Mouse (Mus musculus): ENCODE data around the gene Mars.

Mars gene

DNA sequence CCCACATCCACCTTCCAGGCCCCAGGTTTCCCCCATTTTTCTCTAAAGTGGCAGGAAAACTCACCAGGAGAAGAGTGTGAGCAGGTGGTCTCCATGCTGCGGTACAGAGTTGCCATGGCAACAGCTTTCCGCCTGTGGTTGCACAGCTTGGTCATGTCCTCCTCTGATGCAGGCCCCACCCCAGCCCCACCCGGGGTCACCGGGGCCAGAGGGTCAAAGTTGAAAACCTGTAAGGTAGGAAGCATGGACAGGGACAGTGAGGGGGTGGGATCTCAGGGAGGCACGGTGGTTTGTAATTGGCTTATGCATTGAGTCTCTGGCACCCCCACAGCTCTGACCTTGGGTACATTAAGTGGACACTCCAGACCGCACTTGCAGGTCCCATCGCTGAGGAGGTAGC lies 24.9 kb downstream of the Mars start:
- DNase-seq = peak in 1 of 2 experiments; percentile 44

DNA sequence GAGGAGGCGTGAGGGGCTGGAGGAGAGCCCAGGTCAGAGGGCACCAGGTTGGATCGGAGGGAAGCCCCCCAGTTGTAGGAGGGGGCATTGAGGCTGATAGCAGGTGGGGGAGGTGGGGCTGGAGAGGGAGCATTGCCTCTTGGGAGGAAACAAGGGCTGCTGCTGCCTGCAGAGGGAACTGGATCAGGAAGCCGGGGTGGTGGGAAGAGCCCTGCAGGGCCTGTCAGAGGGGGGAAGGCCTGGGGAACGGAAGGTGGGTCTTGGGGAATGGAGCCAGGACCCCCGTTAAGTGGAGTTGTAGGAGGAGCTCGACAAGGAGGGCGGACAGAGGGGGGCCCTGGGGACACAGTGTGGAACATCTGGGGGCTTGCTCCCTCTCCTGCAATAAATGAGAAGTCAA lies 25.4 kb downstream of the Mars start:
- no peak for DNase-seq

- peak; percentile 23 to 39 for DNase-seq
Measured at GRCm38 (mm10) chr10:127285644-127286043, 25.9 kb downstream of the Mars start.

GRCm38 (mm10) chr10:127284724-127285500 lies 26.7 kb downstream of the Mars start:
- no peak for DNase-seq

DNA sequence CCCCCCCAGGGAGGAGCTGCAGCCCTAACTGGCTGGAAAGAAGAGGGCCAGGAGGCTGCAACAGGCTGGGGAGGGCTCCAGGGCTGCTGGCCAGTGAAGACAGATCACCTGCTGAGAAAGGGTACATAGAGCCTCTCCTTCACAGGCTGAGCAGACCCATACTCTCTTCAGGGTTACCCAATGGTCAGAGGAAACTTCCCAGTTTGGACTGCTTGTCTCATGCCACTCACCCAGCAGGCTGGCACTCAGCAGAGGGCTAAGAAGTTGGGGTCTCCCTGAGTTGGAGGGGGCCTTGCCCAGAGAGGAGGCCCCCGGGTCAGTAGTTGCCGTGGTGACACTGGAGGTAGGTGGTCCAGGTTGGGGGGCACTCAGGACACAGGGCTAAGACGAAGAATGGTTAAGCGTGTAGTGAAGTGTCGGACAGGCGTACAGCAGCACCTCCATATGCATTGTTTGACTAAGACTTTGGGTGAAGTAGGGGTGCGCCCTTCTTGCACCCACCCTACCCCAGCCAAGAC lies 27.4 kb downstream of the Mars start:
- DNase-seq = peak in 1 of 2 experiments; percentile 41

DNA sequence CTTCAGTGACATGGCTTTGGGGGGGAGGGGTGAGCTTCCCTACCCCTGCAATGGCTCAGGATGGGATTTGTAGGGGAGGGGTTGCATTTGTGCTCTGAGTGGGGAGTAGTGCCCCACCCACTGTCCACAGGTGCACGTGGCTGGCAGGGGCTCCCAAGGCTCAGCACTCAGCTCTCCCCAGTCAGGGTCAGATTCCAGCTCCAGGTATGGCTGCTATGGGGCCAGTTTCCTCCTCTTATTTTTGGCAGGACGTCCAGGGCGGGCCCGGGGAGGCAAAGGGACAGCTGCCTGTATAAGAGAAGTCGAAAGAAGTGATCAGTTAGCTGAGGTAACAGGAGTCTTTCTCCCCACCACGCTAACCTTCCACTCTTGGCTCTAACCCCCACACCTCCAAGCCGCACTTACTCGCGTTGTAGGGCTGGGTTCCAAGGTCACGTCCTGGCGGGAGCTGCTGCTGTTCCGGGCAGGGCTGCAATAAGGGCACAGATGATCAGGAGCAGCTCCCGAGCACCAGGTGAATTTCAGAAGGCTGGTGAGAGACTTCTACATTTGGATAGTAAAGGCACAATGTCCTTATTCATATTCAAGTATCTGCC lies 28.9 kb downstream of the Mars start:
- peak in 1 of 2 experiments; percentile 27 for DNase-seq

DNA sequence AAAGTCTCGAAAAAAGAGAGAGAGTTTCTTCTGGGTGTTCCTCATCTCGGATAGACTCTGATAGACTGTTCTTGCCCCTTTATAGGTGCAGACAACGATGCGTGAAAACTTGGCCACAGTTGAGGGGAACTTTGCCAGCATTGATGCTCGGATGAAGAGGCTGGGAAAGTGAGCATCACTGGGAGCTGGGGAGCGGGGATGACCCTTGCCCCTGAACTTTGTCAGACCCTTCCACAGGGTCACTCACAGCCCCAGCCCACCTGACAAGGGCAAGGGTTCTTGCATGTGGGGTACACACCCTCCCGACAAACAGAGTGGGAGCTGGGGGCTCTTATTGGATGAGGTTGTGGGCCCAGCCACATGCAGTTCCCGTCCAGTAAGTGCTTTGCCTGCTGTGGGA lies 30.3 kb downstream of the Mars start:
- DNase-seq = no peak

DNA sequence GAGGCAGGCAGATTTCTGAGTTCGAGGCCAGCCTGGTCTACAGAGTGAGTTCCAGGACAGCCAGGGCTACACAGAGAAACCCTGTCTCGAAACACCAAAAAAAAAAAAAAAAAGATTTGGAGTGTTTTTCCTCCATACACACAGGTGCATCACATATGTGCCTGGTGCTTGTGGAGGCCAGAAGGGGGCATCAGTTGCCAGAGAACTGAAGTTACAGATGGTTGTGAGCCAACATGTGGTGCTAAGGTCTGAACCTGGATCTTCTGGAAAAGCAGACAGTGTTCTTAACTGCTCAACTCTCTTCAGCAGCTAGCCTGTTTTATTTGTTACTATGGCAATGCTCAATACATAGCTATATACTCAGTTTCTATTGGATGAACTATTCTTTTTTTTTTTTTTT lies 31.9 kb downstream of the Mars start:
- no peak for DNase-seq

- DNase-seq = no peak
Measured at GRCm38 (mm10) chr10:127274261-127275022, 37.1 kb downstream of the Mars start.

DNA sequence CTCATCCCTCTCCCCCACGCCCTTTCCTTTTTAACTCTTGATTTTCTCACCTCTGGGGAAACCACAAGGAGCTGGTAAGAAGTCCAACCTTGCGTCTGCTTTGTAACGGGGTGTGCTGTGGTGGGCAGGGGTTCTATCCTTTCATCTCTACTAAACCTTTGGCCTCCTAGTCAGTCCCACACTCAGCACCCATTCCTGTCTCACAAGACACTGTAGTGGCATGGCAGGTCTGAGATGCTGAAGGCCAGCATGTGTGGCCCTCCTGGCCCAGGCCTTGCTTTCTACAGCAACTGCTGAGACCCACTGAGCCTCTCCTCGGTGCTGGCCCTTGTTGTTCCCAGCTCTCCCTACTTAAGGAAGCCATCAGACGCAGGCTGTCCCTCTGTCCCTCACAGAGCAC lies 39.2 kb downstream of the Mars start:
- no peak for DNase-seq

DNA sequence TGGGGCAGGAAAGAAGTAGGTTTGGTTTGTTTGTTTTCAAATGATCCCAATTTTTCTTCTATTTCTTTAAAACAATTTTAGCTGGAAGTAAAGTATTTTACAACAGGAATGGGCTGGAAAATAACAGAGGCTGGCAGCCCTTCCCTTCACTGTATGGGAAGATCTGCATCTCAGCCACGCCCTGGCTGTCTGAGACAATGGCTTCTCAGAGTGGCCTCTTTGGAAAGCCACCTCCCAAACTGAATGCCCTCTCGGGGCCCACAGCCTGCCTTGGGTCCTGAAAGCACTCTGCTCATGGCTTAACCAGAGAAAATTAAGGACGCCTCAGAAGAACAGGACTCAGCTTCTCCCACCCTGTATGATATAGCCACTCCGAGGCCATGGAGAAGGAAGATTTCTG lies 41.7 kb downstream of the Mars start:
- DNase-seq = no peak

GRCm38 (mm10) chr10:127269036-127269435 lies 42.5 kb downstream of the Mars start:
- peak; percentile 48 to 63 for DNase-seq

- no peak for DNase-seq
Measured at GRCm38 (mm10) chr10:127268401-127268800, 43.2 kb downstream of the Mars start.

DNA sequence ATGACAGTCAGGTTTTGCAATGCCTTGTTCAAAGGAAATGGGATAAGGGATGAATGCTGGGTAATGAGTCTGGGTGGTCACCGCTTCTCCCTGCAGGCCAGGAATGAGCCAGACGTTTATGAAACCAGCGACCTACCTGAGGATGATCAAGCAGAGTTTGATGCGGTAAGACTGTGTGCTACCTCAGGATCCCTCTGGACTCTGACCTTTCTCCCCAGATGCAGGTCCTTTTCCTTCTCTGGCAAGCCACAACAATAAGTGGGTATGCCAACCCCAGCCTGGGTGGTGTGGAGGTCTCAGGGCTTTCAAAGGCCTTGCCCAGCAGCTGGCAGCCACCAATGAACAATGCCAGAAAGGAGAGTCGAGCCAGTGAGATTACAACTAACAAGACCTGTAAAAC lies 44.3 kb downstream of the Mars start:
- no peak for DNase-seq

DNA sequence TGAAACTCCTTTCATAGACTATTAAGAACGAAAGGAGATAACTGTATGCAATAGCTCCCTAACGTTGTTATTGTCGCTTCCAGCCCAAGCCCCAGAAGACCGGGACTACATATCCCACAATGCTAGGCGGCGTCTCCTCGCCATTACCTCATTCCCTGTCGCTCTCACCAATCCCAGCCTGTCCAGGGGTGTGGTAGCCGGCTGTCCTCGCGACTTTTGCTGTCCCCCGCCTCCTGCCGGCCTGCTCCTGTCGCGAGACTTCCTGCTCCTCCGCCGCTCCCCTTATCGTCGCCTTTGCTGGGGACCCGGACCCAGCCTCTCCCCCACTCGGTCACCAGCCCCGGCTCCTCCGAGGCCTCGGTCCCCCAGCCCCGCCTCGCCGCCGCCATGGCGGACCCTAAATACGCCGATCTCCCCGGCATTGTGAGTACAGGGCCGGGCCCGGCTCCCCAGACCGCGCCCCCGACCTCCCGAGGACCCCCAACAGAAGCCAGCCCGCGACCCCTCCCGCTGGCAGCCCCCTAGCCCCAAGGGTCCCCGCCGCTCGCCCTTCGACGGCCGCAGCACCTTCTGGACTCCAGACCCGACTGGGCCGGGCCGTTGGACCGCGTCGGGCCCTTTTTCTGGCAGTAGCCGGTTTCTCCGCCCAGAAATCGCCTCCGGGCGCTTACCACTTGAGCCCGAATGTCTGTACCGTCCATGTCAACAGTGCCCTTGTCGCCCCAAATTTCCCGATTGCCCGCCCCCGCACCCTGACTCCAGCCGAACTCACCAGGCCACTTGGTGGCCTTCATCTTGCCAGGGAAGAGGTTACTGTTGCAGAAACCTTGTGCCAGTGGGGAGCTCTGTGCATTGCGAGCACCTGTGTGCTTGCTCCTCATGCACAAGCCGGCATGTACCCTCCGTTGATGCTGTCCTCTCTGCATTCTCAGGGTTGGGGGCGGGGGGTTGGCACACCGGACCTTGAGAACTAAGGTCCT lies 45.2 kb downstream of the Mars start, which contains the start of gene Dctn2:
Dctn2 (plus strand) TSS at position 257 of the 980 bp plus-strand sequence.
- peak; percentile 91 to 96 for DNase-seq

DNA sequence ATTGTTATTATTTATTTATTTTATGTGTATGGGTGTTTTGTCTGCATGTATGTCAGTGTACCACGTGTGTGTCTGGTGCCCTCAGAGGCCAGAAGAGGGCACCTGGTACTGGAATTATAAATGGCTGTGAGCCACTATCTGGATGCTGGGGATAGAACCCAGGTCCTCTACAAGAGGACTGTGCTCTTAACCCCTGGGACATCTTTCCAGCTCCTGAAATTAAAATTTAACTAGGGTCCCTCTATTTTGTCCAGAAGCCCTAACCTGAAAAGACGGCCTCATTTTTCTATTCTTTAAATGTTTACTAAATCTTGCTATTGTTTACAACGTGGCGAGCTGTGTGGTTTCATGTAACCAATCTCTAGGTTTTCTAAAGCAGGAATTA lies 45.9 kb downstream of the Mars start:
- DNase-seq = peak in 1 of 2 experiments; percentile 5

DNA sequence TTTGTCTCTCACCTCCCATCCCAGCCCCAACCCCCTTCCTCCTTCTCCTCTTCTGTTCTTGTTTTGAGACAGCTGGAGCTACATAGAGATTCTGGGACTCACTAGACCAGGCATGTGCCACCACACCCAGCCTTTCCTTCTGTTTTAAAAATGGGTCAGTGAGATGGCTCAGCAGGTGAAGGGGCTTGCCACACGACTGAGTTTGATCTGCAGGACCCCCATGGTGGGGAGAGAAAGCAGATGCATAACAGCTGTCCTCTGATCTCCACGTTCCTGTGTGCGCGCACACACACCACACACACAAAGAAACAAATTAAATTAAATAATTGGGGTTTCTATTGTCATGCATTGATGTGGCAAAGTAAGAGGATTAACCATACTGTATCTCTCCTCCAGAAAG lies 46.6 kb downstream of the Mars start:
- no peak for DNase-seq

DNA sequence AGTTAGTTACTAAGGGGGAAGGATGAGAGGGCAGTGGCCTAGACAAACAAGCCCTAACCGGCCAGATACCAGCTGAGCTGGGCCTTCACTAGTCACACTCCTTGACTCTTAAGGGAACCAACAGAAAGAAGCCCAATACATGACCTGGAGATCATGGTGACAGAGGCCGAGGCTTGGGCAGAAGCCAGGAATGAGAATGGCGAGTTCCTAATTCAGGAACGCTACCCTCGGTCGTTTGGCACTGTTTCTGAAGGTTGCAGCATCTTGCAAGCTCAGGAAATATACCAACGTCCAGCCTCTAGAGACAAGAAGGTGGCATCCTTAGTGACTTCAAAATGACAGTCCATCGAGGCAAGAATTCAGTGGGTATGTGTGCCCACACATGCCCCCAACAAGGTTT lies 47.2 kb downstream of the Mars start:
- DNase-seq = peak; percentile 15 to 52

- DNase-seq = peak in 1 of 2 experiments; percentile 14
Measured at GRCm38 (mm10) chr10:127263631-127264030, 48.0 kb downstream of the Mars start.

GRCm38 (mm10) chr10:127262548-127263398 lies 48.8 kb downstream of the Mars start, which contains the start of gene Kif5a:
Gene Kif5a, minus strand, starts transcription at chr10:127263348.
- DNase-seq = peak; percentile 88 to 93
